Mouse (Mus musculus): Measurements from ENCODE around the gene Slc26a8.
"Not testable (repeated sequence)": the region's sequence is repeated elsewhere in the genome, so short reads cannot be mapped to it uniquely, and the experiment has no call there.

Slc26a8 gene

GRCm38 (mm10) chr17:28689586-28690283, at the start of gene Slc26a8:
TSS of gene Slc26a8 (minus strand) at chr17:28690233.
- peak; percentile 34 to 57 for DNase-seq (ENCODE audit: low spot score in 2 of 2)

- DNase-seq (ENCODE audit: low spot score in 2 of 2) = no peak
These were observed 49.2 kb upstream of the Slc26a8 start for GRCm38 (mm10) chr17:28739244-28739643.

GRCm38 (mm10) chr17:28737973-28738372, 47.9 kb upstream of the Slc26a8 start:
- no peak for DNase-seq (ENCODE audit: low spot score in 2 of 2)

GRCm38 (mm10) chr17:28736486-28736885, 46.5 kb upstream of the Slc26a8 start:
- DNase-seq (ENCODE audit: low spot score in 2 of 2) = no peak

- DNase-seq (ENCODE audit: low spot score in 2 of 2) = peak; percentile 33 to 50
These were observed 45.5 kb upstream of the Slc26a8 start for GRCm38 (mm10) chr17:28735317-28736105.

GRCm38 (mm10) chr17:28727511-28727910, 37.5 kb upstream of the Slc26a8 start:
- not testable (repeated sequence) for DNase-seq (ENCODE audit: low spot score in 2 of 2)

- DNase-seq (ENCODE audit: low spot score in 2 of 2) = no peak
These were observed 35.8 kb upstream of the Slc26a8 start, which contains the start of gene AC170998.1 for GRCm38 (mm10) chr17:28725783-28726182. TSS of gene AC170998.1 (plus strand) at chr17:28726083.

- DNase-seq (ENCODE audit: low spot score in 2 of 2) = no peak
These were observed 27.5 kb upstream of the Slc26a8 start for GRCm38 (mm10) chr17:28717535-28717934.

GRCm38 (mm10) chr17:28715832-28716548, 26.0 kb upstream of the Slc26a8 start:
- DNase-seq (ENCODE audit: low spot score in 2 of 2) = no peak

GRCm38 (mm10) chr17:28714006-28714405, 24.0 kb upstream of the Slc26a8 start:
- no peak for DNase-seq (ENCODE audit: low spot score in 2 of 2)

- DNase-seq (ENCODE audit: low spot score in 2 of 2) = no peak
These were observed 22.3 kb upstream of the Slc26a8 start for GRCm38 (mm10) chr17:28712305-28712704.

GRCm38 (mm10) chr17:28711237-28711636, 21.2 kb upstream of the Slc26a8 start:
- no peak for DNase-seq (ENCODE audit: low spot score in 2 of 2)

GRCm38 (mm10) chr17:28710291-28710688, 20.3 kb upstream of the Slc26a8 start:
- no peak for DNase-seq (ENCODE audit: low spot score in 2 of 2)

GRCm38 (mm10) chr17:28709552-28710290, 19.7 kb upstream of the Slc26a8 start:
- DNase-seq (ENCODE audit: low spot score in 2 of 2) = no peak

- DNase-seq (ENCODE audit: low spot score in 2 of 2) = no peak
These were observed 19.0 kb upstream of the Slc26a8 start for GRCm38 (mm10) chr17:28708989-28709388.

GRCm38 (mm10) chr17:28707816-28708215, 17.8 kb upstream of the Slc26a8 start:
- no peak for DNase-seq (ENCODE audit: low spot score in 2 of 2)

- DNase-seq (ENCODE audit: low spot score in 2 of 2) = no peak
These were observed 17.1 kb upstream of the Slc26a8 start for GRCm38 (mm10) chr17:28707136-28707627.

GRCm38 (mm10) chr17:28706697-28707096, 16.7 kb upstream of the Slc26a8 start:
- no peak for DNase-seq (ENCODE audit: low spot score in 2 of 2)

- DNase-seq (ENCODE audit: low spot score in 2 of 2) = no peak
These were observed 12.6 kb upstream of the Slc26a8 start for GRCm38 (mm10) chr17:28702646-28703045.

GRCm38 (mm10) chr17:28701737-28702136, 11.7 kb upstream of the Slc26a8 start:
- no peak for DNase-seq (ENCODE audit: low spot score in 2 of 2)

GRCm38 (mm10) chr17:28701171-28701570, 11.1 kb upstream of the Slc26a8 start:
- DNase-seq (ENCODE audit: low spot score in 2 of 2) = no peak

Data from right cerebral cortex, adult 2 months (tissue).